Mouse (Mus musculus): ENCODE measurements around the gene Dnajc4.

Dnajc4 gene

DNA sequence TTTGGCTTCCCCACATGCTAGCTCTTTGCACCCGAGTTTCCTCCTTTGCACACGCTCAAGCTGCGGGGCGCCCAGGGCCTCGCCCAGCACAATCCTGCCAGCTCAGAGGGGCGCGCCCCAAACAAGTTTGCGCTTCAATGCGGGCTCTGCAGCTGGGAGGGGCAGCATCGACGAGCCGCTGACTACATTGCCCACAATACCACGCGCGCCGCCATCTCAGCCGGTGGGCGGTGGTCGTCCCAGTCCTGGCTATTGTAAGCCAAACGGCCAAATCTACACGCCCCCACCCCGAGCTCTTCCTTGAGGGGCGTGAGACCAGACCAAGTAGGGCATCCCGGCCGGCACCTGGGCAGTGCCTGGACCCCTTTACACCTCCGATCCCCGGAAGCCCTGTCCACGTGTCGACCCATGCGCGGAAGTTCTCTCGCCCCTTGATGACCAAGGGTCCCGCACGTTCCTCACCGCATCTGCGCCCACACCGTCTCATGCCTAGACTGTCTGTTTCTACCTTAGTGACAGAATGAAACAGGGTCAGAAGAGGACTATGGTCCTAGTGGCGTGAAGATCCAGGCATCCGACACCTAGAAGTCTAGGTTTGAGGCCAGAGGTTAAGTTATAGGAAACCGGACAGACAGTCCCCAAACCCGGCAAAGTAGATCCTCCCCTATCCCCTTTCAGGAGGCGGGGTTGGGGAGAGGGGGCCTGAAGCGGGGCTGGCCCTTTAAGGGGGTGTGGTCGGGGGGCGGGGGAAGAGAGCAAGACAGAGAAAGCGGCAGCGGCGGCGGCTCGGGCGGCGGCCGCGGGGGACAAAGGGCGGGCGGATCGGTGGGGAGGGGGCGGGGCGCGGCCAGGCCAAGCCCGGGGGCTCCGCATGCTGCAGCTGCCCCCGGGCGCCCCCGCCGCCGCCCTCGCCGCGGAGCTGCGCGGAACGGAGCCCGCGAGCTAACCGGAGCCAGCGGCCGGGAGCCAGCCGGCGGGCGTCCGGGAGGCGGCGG, 17.9 kb downstream of the Dnajc4 start, which contains the start of gene Ppp1r14b:
Gene Ppp1r14b, plus strand, starts transcription at position 758 of the 995 bp plus-strand sequence.
- peak; percentile 94 for DNase-seq

GRCm38 (mm10) chr19:6973581-6974190, 18.7 kb downstream of the Dnajc4 start:
- DNase-seq, result no peak

- DNase-seq, result no peak
These were observed 20.0 kb downstream of the Dnajc4 start for GRCm38 (mm10) chr19:6972247-6972917.

DNA sequence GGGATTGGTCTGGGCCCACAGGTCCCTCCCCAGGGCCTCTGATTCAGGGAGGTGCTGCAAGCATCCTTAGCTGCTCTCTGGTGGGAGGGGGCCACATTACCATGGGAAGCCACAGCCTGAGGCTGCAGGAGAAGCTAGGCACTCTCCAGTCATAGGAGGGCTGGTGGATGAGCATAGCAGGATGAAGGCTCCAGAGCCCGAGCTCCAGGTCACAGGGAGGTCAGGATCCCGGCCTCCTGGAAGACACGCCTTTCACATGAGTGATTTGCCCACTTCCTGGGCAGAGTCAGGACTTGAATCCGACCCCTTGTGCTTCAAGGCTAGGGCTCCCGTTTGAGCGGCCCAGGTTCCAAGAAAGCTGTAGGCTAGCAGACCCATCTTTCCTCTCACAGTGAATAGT, 20.7 kb downstream of the Dnajc4 start:
- DNase-seq, result no peak

GRCm38 (mm10) chr19:6970460-6971085, 21.8 kb downstream of the Dnajc4 start:
- no peak for DNase-seq

DNA sequence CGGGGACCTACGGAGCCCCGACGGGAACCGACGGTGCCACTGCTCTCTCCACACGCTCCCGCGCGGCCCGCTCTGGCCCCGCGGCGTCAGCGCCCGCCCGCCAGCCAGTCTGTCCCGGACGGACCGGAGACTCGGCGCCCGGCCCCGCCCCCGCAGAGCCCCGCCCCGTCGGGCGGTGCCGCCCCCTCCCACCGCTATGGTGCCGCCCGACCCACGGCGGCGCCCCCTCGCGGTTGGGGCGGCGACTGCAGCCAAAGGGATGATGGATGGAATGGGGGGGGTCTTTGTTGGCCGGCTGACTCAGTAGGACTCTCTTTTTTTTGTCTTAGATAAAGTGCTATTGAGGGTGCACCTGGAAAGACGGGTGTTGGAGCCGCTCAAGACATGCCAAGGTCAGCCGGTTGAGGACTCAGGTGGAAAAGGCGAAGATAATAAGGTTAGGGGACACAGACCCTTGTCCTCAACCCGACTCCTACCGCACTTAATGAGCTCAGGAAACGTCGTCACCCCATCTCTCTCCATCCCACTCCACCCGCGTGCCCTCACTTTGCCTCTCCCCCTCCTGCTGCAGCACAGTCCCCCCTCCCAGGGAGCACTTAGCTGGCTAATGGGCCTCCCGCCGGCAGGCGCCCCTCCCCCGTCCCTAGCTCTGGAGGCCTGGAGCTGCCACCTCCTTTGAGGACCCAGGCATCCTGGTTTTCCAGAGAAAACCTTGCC, 22.5 kb downstream of the Dnajc4 start:
- peak; percentile 75 for DNase-seq

DNA sequence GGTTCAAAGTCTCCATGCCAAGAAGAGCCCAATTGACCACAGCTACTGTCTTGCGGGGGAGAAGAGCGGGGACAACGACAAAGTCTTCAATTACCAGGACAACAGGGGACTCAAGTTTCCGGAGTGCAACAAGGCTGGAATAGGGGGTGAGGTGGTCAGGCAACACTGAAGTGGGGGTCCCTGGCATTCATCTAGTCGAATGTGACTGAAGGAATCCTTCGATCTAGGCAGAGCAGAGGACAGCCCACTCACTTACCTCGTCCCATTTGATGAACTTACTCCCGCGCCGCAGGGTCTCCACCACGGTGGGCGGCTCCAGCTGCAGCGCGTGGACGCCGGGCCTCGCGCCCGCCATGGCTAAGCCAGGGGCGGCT, 23.1 kb downstream of the Dnajc4 start:
- DNase-seq, result no peak

DNA sequence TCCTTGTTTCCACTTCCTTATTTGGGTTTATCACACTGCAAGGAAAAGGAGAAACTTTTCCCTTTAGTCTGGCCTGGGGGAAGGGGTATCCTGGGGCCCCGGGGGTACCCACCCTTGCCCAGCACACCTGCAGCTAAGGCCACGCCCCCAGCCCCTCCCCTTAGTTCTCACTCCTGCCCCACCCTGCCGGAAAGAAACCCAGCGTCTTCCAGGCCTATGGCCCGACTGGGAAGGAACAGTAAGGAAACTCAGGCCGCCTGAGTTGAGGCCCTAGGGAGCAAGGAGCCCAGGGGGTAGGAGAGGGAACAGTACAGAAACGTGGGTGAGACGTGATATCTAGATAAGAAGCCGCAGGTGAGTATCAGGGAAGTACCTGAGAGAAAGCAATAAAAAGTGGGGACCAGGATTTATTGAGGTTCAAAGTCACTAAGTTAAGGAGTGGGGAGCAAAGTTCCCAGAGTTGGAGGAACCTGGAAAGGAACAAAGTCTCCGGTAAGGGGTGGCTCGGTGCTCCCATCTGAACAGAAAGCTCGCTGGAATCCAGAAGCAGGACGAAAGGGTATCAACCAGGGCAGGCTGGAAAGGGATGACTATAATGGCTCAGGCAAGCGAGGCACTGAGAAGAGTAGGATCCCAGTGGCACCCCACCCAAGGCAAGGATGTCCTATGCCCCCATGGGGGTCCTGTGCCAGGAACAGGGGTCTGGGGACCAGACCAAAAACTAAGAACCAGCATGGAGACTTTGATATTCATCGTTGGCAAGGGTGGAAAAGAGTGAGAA, 23.7 kb downstream of the Dnajc4 start:
- DNase-seq, result peak; percentile 70

GRCm38 (mm10) chr19:6956461-6956860, 35.9 kb downstream of the Dnajc4 start:
- DNase-seq, result no peak

- no peak for DNase-seq
These were observed 36.9 kb downstream of the Dnajc4 start for GRCm38 (mm10) chr19:6955424-6955823.

DNA sequence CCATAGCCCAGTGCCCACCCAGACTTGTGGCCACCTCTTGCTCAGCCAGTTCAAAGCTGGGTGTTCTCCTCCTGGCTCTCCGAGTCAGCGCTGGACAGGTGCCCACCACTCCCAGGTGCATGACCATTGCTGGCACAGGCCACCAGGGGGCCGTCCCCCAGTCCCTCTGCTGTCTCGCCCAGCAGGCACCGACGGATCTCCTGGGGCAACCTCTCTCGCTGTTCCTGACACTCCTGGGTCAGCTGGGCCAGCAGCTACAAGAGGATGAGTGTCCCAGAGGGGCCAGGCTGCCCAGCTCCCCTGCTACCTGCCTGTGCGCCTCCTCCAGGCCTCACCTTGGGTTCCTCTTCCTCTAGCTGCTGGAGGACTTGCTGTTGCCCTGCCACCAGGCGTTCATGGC, 38.3 kb downstream of the Dnajc4 start:
- DNase-seq, result peak; percentile 79

GRCm38 (mm10) chr19:6952712-6953037, 39.7 kb downstream of the Dnajc4 start:
- peak; percentile 87 for DNase-seq

- peak; percentile 94 for DNase-seq
These were observed 40.2 kb downstream of the Dnajc4 start for GRCm38 (mm10) chr19:6951994-6952711.

- DNase-seq, result peak; percentile 98
These were observed 40.9 kb downstream of the Dnajc4 start for GRCm38 (mm10) chr19:6951381-6951968.

DNA sequence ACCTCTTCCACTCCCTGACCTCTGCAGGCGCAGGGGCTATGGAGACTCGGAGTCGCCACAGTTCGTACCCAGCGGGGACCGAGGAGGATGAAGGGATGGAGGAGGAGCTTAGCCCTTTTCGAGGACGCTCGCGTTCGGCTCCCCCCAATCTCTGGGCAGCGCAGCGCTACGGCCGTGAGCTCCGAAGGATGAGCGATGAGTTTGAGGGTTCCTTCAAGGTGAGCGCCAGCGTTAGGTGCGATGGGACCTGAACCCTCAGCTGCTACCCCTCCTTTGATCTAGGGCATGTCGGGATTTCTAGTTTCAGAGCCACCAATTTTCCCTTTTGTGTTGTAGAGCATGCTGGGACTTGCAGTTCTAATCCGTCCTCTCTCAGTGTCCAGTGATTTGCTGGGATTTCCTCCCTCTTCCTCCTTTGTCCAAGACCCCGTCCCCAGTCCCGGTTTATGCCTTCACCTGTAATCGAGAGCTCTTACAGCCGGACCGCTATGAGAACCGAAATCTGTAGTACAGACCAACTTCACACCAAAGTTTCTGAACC, 41.7 kb downstream of the Dnajc4 start:
- peak; percentile 59 for DNase-seq

GRCm38 (mm10) chr19:6949951-6950350, 42.4 kb downstream of the Dnajc4 start:
- no peak for DNase-seq

DNA sequence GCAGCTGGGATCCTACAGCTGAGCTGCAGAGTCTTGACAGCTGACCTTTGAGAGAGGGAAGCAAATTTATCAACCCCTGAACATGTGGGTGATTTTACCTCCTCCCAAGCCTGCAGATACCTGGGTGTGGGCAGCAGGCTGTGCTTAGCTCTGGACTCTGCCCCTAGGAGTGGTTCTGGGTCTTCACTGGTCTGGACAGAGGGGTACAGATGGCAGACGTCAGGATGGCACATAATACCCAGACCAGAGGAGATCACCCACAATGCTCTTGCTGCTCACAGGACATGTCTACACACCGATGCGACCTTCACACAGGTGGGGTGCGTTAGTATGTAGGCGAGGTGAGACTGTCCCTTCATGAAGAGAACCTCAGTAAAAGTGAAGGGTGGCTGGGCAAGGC, 42.8 kb downstream of the Dnajc4 start:
- DNase-seq, result no peak

DNA sequence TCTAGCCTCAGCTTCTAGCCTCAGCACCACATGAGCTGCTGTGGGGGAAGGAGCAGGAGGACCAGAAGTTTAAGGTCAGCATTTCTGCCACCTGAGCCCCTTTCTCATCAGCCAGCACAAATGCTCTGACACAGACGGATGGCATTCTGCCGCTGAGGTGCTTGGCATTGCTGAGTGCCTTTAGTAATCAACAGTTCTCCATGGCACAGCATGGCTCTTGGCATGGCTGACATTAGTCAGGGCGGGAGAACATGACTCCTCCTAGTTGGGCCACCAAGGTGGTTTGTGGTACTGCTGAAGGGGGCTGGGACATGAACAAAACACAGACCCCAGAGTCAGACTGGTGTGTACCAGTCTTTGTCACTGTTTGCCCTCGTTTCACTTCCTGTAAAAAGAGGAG, 44.2 kb downstream of the Dnajc4 start:
- DNase-seq, result no peak

DNA sequence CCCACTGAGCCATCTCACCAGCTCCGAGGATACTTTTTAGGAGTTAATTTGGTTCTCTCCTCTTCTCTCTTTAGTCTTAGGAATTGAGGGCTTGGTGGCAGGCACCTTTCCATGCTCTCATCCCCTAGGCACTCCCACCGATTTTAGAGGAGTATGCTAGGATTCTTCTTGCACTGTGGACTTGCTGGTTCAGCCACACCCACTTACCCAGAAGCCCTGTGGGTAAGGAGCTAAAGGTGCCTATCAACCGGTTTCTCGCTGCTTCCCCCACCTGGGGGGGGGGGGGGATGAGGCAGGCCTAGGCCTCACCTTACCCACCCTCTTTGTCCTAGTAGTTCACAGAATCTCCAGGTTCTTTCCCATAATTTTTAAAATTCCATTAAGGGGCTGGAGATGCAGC, 44.6 kb downstream of the Dnajc4 start:
- no peak for DNase-seq

DNA sequence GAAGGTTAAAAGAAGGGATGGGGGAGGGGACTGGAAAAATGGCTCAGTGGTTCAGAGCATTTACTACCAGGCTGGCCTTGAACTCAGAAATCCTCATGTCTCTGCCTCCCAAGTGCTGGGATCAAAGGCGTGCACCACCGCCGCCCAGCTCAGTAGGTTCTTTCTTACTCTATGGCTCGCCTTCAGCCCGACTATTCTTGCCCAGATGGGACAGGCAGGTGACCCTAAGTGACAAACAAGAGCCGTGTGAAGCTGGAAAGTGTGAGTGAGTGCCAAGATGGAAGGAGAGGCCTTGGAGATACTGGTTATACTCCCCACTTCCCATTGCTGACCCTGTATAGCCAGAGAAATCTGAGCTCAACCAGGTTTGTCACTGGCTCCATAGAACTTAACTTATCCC, 48.7 kb downstream of the Dnajc4 start:
- no peak for DNase-seq

Measured in lung, postnatal 10 days (tissue).